Mouse (Mus musculus) limb, embryonic 10.5 days (tissue): ENCODE data around the gene Abhd16a. TPM values are rescaled to one million over a fixed set of nuclear protein-coding genes. Genes with fewer than 3 reads are reported as not detected.

Experiments used
- DNase-seq: peaks from one replicate; pipeline ENCODE4 v3.0.0-alpha.2; 2017; ENCODE audit warnings: low spot score
- H3K27ac ChIP-seq: fragments of 300-500 bp; sonication (generic); 2 replicates; pipeline ENCODE4 v1.5.1; 2016; ENCODE audit warnings: mild to moderate bottlenecking
- H3K27me3 ChIP-seq: fragments of 300-500 bp; sonication (generic); 2 replicates; pipeline ENCODE4 v1.6.1; 2016; ENCODE audit warnings: low read depth, mild to moderate bottlenecking; ENCODE audit not compliant: poor library complexity, severe bottlenecking
- H3K36me3 ChIP-seq: fragments of 300-500 bp; sonication (generic); 2 replicates; pipeline ENCODE4 v1.6.1; 2016; ENCODE audit warnings: mild to moderate bottlenecking, moderate library complexity
- H3K4me1 ChIP-seq: fragments of 300-500 bp; sonication (generic); 2 replicates; pipeline ENCODE4 v1.6.1; 2016
- H3K4me3 ChIP-seq: fragments of 300-500 bp; sonication (generic); 2 replicates; pipeline ENCODE4 v1.5.1; 2016; ENCODE audit warnings: mild to moderate bottlenecking, moderate library complexity
- H3K9me3 ChIP-seq: fragments of 300-500 bp; sonication (generic); replicated peaks from 2 replicates; pipeline ENCODE4 v1.6.1; 2016; ENCODE audit warnings: mild to moderate bottlenecking
- WGBS: fragments of 180-500 bp; shearing (Covaris S2); methylation state at CpG from one replicate; pipeline ENCODE4 v1.1.7; 2016; 5-methylcytosine and 5-hydroxymethylcytosine counted together
- polyA plus RNA-seq: library from polyadenylated mRNA; unstranded; fragments of >200 nt; fragmentation: Nextera tagmentation; extraction: Ambion mirVana; gene quantifications from 2 replicates; pipeline ENCODE4 v1.2.1, GENCODE M21; 2016

The Abhd16a gene
- polyA plus RNA-seq, 1 experiment from 2014 or later = 63.6 TPM

DNA sequence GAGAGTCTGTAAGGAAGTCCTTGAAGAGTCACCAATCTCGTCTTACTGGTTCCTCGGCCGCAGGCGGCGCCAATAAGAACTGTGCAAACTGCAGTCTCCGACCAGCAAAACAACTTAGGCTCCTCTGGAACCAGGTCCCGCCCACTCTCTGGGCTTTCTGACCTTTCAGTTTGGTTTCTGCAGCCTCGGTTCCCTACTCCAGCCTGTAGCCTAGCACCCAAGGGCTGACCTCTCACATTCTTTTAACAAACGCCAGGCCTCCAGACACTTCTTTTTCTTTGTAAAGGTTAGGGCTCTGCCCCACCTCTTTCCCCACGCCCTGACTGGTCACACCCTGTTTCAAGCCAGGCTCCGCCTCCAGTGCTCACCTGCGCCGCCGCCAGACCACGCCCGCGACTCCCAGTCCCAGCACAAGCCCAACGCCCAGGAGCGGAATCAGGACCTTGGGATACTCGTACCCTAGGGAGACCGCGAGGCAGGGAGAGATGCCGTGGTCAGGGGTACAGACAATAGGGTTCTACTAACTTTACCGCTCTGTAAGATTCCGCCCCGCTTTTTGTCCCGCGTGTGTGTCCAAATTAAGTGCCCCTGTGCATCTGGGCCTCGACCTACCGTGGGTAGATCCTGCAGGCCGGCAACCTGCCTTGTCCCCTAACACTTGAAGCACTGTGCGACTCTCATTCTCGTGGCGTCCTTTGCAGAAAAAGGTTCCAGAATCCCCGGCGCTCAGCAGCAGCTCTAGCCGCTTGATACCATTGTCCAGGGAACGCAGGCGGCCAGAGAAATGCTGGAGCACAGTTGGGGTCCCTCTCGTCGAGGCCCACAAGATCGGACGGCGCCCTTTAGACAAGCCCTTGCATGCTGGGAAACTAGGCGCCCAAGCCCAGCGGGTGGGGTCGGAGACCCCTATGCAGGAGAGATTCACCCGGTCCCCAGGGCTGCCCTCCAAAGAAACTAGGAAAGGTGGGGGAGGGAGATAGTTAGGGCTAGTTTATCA lies 23.8 kb upstream of the Abhd16a start, which contains the start of gene Ly6g6c:
Gene Ly6g6c (plus strand): TSS at position 438 of the 997 bp plus-strand sequence.
- Histone ChIP-seq H3K4me3 (peak within 1 kb of the TSS; percentile 50), H3K9me3 (no peaks in the 10 kb centered on the region), H3K27me3 (peaks cover 67% of the 10 kb centered on the region), H3K36me3 (peaks cover 36% of the 10 kb centered on the region), H3K4me1 (peaks cover 37% of the 10 kb centered on the region), H3K27ac (peak within 1 kb of the TSS; percentile 71)
- DNase-seq = peak; percentile 73
- under 1% methylated on average over 48 of the region's 48 CpGs for WGBS

DNA sequence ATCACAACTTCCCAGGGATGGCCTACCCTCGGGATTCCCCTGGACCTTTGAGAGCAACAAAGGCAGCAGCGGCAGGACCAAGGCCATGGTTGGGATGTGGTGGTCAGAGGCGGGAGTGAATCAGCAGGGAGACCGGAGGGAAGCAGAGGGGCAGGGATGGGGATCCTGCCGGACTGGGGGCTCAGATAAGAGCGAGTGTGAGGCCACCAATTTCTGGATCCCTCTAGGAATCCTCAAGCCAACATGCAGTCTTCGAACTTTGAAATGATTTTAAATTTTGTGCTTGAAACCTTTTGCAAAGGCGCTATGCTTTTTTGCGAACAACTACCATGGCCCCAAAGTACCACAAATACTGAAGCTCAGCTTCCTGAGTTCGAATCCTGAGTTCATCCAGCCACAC lies 23.0 kb upstream of the Abhd16a start, which contains the start of gene Mpig6b:
Gene Mpig6b (minus strand): TSS at position 101 of the 400 bp plus-strand sequence.
- H3K9me3 ChIP-seq = no peaks in the 10 kb centered on the region
- peaks cover 67% of the 10 kb centered on the region for H3K27me3 ChIP-seq
- DNase-seq = no peak
- peaks cover 28% of the 10 kb centered on the region for H3K36me3 ChIP-seq
- 45% methylated on average over 10 of the region's 10 CpGs for WGBS
- H3K4me1 ChIP-seq = peaks cover 29% of the 10 kb centered on the region
- H3K4me3 ChIP-seq = peak within 1 kb of the TSS; percentile 50
- peak within 1 kb of the TSS; percentile 71 for H3K27ac ChIP-seq

DNA sequence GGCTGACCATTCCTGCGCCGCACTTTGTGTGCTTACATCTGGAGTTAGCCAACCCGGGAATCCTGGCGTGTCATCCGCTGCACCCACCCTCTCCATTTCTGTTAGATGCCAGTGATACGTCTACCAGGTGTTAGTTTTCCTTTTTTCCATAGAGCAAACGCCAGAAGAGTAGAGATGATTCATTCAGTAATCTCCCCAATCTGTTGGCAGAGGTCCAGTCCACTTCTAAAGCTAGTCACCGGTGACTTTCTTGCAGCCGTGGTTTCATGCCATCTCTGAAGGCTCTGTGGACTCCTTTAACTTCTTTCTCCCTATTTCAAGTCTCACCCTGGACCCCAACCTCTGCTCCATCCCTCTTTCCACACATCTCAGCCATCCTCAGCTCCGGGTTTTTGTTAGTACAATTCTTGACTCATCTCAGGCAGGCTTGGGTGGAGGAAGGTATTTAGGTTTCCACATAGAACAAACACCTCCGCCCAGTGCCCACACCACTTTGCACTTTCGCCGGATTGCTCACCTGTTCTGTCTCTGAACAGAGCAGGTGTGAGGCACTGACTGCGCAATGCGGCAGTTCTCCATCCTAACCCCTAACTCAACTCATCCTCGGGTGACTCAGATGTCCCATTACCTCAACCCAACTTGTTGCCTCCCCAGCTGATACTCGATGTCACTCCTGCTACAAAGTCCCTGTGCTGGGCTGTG lies 20.7 kb upstream of the Abhd16a start:
- Histone ChIP-seq H3K27me3 (peaks cover 56% of the 10 kb centered on the region), H3K4me1 (peaks cover 22% of the 10 kb centered on the region), H3K9me3 (no peaks in the 10 kb centered on the region), H3K4me3 (no peak overlapping the region), H3K36me3 (peaks cover 6% of the 10 kb centered on the region; the same call in 1 of the 2 replicates), H3K27ac (no peak overlapping the region)
- DNase-seq = no peak
- WGBS = 85% methylated on average over 17 of the region's 17 CpGs

DNA sequence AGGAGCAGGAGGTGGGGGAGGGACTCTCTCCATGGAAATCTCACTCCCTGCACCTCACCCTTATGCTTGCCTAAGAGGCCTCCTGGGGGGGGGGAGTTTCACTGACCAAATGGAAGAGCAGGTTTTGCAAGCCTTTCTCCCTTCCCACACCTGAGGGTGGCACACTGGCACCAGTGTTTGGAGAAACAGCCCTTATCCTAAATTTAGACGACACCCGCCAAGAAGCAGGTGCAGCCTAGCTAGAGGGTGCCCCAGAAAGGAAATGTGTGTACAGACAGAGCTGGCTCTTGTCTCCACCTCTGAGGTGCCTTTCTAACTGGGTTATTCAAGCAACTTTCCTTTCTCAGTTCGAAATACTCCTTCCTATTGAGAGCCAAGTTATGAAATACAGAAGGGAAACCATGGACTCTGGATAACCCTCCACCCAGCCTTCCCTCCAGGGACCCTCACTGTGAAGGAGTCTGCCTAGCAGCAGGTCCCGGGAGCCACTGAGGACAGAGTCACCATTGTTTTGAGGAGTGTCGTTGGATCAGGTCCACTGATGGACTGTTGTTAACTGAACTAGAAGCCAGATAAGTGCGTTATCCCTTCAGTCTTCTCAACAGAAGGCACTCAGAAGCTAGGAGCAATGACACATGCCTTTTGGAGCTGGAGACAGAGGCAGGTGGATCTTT lies 18.4 kb upstream of the Abhd16a start:
- no peaks in the 10 kb centered on the region for H3K36me3 ChIP-seq
- H3K27ac ChIP-seq = no peak overlapping the region
- no peak overlapping the region for H3K4me3 ChIP-seq
- H3K4me1 ChIP-seq = peaks cover 12% of the 10 kb centered on the region
- WGBS = 69% methylated on average over 6 of the region's 6 CpGs
- DNase-seq = no peak
- no peaks in the 10 kb centered on the region for H3K9me3 ChIP-seq
- H3K27me3 ChIP-seq = peaks cover 34% of the 10 kb centered on the region

DNA sequence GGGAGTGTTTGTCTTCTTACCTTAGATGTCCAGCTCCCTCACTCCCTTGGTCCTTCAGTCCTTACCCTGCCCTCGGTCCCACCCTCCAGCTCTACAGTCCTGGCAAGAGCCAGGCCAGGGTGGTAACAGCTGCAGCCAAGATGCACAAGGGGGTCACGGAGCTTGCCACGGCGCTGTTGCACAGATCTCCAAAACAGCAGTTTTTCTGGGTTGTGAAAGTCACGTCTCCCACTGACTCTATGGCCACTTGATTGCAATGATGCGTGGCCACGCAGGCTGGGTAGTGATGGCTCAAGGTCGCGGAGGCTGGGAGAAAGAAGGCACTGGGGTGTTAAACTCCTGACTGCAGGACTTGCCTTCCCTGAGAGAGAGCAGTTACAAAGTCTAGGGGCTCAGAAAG lies 17.6 kb upstream of the Abhd16a start:
- DNase-seq = no peak
- 83% methylated on average over 9 of the region's 9 CpGs for WGBS
- H3K27me3 ChIP-seq = peaks cover 26% of the 10 kb centered on the region

DNA sequence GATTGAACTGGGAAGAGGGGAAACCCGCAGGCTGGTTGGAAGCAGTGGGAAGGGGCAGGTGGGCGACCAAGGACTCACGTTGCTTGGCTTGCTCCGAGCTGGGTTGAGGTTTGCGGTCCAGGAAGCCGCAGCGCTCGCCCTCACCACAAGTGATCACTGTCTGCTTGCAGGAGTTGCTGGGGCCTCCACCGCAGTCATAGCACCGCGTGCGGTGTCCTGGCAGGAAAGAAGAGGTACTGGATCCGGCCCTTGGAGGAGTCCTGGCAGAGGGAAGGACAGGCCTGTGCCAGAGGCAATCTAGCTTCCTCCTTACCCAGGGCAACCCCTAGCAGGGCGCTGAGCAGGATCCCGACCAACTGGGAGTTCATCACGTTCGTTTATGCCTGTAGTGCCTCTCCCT lies 15.0 kb upstream of the Abhd16a start:
- no peak overlapping the region for H3K4me3 ChIP-seq
- no peak for DNase-seq
- peak overlapping the region; percentile 53 for H3K27ac ChIP-seq
- peaks cover 33% of the 10 kb centered on the region for H3K4me1 ChIP-seq
- H3K27me3 ChIP-seq = peaks cover 25% of the 10 kb centered on the region
- WGBS = 45% methylated on average over 17 of the region's 17 CpGs
- no peaks in the 10 kb centered on the region for H3K36me3 ChIP-seq
- H3K9me3 ChIP-seq = no peaks in the 10 kb centered on the region

More for the DNA sequence above, 17.6 kb upstream of the Abhd16a start:
- Histone ChIP-seq H3K9me3 (no peaks in the 10 kb centered on the region), H3K4me1 (peaks cover 13% of the 10 kb centered on the region), H3K4me3 (no peak overlapping the region), H3K27ac (no peak overlapping the region), H3K36me3 (no peaks in the 10 kb centered on the region)

DNA sequence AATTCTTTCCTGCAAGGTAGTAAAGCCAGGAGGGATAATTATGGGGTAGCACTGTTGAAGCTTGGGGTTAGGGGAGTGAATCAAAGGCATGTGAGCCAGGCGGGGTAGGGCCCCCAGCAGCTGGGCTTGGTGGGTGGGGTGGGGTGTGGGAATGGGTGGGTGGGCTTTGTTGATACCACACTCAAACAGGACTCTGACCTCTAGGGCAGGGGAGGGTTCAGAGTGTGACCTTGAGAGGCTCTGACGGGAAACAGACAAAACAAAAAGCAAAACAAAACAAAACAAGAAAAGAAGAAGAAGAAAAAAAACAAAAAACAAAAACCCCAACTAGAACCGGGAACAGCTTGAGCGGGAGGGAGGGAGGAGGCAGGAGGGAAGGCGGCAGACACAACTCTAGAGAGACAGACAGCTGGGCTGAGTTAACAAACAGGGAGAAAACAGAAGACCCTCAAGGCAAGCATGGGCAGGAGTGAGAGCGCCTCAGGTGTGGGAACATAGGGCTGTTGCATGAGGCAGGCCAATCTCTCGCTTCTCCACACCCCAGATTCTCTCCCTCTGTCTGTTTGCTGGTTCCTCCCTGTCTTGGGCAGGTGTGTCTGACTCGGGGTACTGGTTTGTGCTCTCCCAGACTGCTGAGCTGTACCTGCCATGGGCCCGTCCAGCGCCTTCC lies 12.4 kb upstream of the Abhd16a start, which contains the start of gene Ly6g6e:
Gene Ly6g6e (plus strand): TSS at position 396 of the 670 bp plus-strand sequence.
- H3K4me3 ChIP-seq = peak within 1 kb of the TSS; percentile 37
- WGBS = 22% methylated on average over 10 of the region's 10 CpGs
- H3K9me3 ChIP-seq = no peaks in the 10 kb centered on the region
- H3K27me3 ChIP-seq = peaks cover 29% of the 10 kb centered on the region
- peaks cover 36% of the 10 kb centered on the region for H3K4me1 ChIP-seq
- DNase-seq = peak; percentile 41
- peak within 1 kb of the TSS; percentile 58 for H3K27ac ChIP-seq
- H3K36me3 ChIP-seq = no peaks in the 10 kb centered on the region

DNA sequence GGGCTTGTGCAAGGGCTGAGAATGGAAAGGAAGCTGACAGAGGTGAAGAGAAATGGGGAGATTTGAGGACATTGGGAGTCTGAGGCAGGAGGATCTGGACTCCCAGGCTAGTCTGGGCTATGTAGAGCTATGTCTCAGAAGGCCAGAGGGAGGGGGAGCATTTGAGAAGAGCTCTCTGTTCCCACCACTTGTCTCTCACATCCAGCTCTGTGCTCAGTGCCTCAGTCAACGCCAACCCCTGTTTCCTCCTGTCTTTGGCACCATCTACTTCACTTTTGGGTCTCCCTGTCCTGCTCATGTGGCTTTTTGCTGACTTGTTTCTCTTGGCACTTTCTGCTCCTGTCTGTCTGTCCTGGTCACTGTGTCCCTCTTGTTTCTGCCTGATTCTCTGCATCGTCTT lies 11.8 kb upstream of the Abhd16a start:
- Histone ChIP-seq H3K9me3 (no peaks in the 10 kb centered on the region), H3K4me1 (peaks cover 36% of the 10 kb centered on the region), H3K36me3 (no peaks in the 10 kb centered on the region), H3K4me3 (peak overlapping the region; percentile 37), H3K27ac (peak overlapping the region; percentile 58; the same call in 1 of the 2 replicates), H3K27me3 (peaks cover 29% of the 10 kb centered on the region)
- whole genome bisulfite sequencing = 46% methylated on average over 2 of the region's 2 CpGs
- no peak for DNase-seq

DNA sequence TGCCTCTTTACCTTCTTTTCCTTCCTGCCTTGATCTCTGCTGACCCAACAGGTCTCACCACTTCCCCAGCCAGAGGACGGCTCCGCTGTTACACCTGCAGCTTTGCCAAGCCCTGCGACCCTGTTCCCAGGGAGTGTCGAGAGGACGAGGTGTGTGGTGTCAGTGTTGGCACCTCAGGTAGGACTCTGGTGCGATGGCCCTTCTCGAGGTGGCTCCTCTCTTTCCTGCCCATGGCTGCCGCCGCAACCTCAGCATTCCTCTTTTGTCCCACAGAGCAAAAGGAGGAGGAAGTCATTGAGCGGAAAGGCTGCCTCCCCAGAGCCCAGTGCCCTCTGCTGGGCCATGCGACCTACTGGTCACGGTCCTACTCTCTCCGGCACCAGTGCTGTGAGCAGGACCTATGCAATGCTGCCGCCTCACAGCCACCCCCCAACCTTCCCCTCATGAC lies 11.3 kb upstream of the Abhd16a start, which contains the start of gene Ly6g6d:
Gene Ly6g6d (minus strand): TSS at position 280 of the 448 bp plus-strand sequence.
- peaks cover 29% of the 10 kb centered on the region for H3K27me3 ChIP-seq
- peak within 1 kb of the TSS; percentile 58 for H3K27ac ChIP-seq
- WGBS = 13% methylated on average over 14 of the region's 14 CpGs
- peaks cover 36% of the 10 kb centered on the region for H3K4me1 ChIP-seq
- no peaks in the 10 kb centered on the region for H3K36me3 ChIP-seq
- H3K9me3 ChIP-seq = no peaks in the 10 kb centered on the region
- H3K4me3 ChIP-seq = peak within 1 kb of the TSS; percentile 37
- peak; percentile 53 for DNase-seq

DNA sequence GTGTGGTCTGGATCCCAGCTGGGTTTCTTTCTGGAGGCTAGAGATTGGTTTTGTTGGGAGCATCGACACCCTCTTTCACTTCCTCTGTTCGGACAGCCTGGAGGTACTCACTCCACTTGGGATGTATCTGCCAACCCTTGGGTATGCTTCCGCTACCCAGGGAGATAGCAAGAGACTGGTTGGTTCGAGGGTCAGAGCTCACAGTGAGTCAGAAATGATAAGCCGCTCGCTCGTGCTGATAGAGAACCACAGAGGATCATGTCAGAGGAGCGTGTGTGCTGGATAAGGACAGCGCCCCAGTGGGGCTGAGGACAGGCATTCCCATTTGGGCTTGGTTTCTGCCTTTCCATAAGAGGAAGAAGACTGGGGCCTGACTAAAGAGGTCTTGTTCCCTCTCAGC lies 9.3 kb upstream of the Abhd16a start:
- 76% methylated on average over 9 of the region's 9 CpGs for WGBS
- DNase-seq = no peak
- peaks cover 29% of the 10 kb centered on the region for H3K27me3 ChIP-seq
- H3K4me1 ChIP-seq = peaks cover 28% of the 10 kb centered on the region
- H3K36me3 ChIP-seq = no peaks in the 10 kb centered on the region
- no peak overlapping the region for H3K27ac ChIP-seq
- no peak overlapping the region for H3K4me3 ChIP-seq
- H3K9me3 ChIP-seq = no peaks in the 10 kb centered on the region

DNA sequence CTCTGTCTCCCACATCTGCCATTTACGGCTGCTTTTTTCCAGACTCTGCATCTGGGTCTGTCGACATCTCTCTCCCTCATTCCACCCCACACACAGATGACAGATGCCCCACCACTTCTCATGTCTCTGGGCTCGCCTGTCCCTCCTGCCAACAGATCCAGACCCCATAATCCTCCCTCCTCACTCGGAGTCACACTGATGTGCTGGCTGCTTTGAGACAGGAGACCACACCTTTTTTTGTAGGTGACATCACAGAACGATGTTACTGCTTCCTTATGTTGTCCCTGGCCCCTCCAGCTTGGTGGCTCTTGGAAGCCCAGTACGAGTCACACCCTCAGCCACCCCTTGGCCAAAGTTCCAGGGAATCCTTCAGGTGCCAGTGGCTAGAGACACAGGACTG lies 8.8 kb upstream of the Abhd16a start:
- Histone ChIP-seq H3K4me1 (peaks cover 28% of the 10 kb centered on the region), H3K27me3 (peaks cover 29% of the 10 kb centered on the region), H3K27ac (no peak overlapping the region), H3K9me3 (no peaks in the 10 kb centered on the region), H3K4me3 (no peak overlapping the region), H3K36me3 (no peaks in the 10 kb centered on the region)
- DNase-seq = no peak
- WGBS = 49% methylated on average over 6 of the region's 6 CpGs

DNA sequence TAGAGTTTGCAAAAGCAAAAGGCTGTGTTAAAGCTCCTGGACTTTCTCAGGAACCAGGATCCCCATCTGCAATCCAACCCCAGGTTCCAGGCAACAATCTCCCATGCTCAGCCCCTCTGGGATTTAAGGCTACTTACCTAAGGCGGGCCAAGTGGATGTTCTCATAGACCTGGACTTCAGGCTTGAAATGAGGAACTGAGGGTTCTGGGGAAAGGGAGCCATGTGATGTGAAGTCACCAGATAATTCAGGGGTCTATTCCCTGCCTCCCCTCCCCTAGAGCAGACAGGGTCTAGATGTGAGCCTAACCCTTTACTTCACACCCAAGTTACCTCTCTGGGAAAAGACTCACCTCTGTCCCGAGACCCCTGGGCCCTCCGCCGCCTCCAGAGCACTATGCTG lies 8.4 kb upstream of the Abhd16a start:
- DNase-seq = no peak
- Histone ChIP-seq H3K27ac (no peak overlapping the region), H3K4me1 (peaks cover 28% of the 10 kb centered on the region), H3K27me3 (peaks cover 29% of the 10 kb centered on the region), H3K9me3 (no peaks in the 10 kb centered on the region), H3K36me3 (no peaks in the 10 kb centered on the region), H3K4me3 (no peak overlapping the region)
- 86% methylated on average over 4 of the region's 4 CpGs for WGBS
